Mouse (Mus musculus) mature B cell (primary cell): ENCODE results near the gene Pqbp1.

ENCODE experiments used
- in situ Hi-C: fragments of 300-500 bp; cut with MboI; formaldehyde crosslinking; loops from 2 replicates; pipeline ENCODE4 v1.14.3; 2019

Gene Pqbp1

GRCm38 (mm10) chrX:7879819-7880218 is 19.2 kb downstream of the Pqbp1 start:
- in situ Hi-C loops, result loop anchor here (25.0 kb wide), 1 partner anchor 257 kb away; the partner anchor contains the start of genes Rbm3 and Wdr13

- in situ Hi-C loops, result loop anchor here (25.0 kb wide), 1 partner anchor 259 kb away; the partner anchor contains the start of genes Rbm3 and Wdr13
Measured at GRCm38 (mm10) chrX:7878495-7878894, 20.6 kb downstream of the Pqbp1 start.

GRCm38 (mm10) chrX:7878007-7878419 is 21.1 kb downstream of the Pqbp1 start, which contains the start of gene Pim2:
TSS of gene Pim2 (plus strand) at chrX:7878262.
- in situ Hi-C loops, result loop anchor here (25.0 kb wide), 1 partner anchor 259 kb away; the partner anchor contains the start of genes Rbm3 and Wdr13

GRCm38 (mm10) chrX:7869826-7870225 is 29.2 kb downstream of the Pqbp1 start:
- in situ Hi-C loops, result no loop called here

DNA sequence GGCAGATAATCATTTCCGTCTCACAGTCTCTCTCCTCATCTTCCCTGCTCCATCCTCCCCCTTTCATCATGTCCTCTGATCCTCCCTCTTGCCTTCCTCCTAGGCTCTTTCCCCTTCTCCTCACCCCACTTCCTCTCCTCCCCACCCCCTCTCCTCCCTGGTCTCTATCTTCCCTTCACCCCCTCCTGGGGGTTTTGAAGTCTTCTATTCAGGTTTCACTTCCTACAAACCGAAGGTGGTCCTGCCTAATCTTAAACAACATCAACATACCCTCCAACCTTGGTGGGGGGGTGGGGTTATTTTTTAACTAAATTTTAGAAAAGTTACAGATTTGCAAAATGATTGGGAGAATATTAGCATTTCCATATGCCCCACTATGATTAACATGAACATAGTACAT is 30.6 kb downstream of the Pqbp1 start:
- in situ Hi-C loops, result no loop called here

GRCm38 (mm10) chrX:7867141-7867540 is 31.9 kb downstream of the Pqbp1 start:
- in situ Hi-C loops, result no loop called here

- in situ Hi-C loops, result no loop called here
Measured at GRCm38 (mm10) chrX:7865786-7866185, 33.3 kb downstream of the Pqbp1 start.

DNA sequence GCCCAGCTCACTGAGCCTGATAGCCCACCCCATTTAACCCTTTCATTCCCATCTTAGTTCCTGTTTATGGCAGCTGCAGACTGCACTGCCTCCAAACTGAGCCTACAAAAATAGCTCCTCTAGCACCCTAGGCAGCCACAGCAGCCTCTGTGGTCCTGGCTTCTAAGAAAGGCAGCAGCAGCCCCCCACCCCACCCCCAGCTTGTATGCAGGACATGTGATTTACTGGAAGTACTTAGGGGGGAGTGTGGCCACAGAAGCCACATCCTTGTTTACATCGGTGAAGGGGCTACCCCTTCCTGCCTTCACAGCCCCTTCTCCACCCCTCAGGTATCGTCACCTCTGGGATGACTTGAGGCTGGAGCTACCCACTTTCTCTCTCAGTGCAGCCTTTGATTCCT is 33.7 kb downstream of the Pqbp1 start:
- in situ Hi-C loops, result no loop called here

GRCm38 (mm10) chrX:7864551-7864950 is 34.5 kb downstream of the Pqbp1 start:
- in situ Hi-C loops, result no loop called here

GRCm38 (mm10) chrX:7863181-7863580 is 35.9 kb downstream of the Pqbp1 start:
- in situ Hi-C loops, result no loop called here

DNA sequence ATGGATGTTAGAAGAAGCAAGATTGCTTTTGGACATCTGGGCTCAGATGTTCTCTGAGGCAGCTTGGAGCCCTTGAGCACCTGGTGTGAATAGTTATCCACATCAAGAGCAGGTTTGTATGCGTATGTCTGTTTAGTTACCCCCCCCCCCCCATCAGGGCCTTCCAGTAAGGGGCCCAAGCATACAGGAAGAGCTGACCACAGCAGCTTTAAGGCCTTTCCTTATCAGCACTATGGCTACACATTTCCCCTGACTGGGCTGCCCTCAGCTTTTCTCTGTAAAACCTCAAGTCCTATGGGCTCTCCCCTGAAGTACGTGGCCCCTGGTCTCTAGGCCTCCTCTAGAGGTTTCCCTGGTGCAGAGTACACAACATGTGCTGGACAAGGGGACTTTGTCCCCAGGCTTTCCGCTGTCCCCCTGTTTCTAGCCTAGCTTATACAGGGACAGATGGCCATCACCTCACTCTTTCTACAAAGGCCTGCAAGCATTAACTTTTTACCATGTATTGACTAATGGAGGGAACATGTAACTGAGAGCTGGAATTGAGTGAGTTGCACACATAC is 39.8 kb downstream of the Pqbp1 start:
- in situ Hi-C loops, result no loop called here

DNA sequence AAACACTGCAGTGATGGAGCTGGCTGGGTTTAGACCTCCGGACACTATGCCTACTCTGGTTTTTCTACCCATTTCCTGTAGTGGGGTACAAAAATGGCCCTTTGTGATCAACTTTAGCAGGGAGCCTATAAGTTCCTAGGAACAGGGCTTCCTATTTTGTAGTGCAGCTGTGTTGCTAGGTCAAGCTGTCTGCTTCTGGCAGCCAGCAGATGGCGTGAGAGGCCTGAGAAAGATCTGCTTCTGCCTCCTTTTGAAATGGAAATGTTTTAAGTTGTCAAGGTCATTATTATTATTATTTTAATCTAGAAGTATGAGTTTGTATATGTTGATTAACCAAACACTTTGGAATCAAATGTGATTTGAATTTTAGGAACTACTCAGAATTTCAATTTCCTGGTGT is 44.5 kb downstream of the Pqbp1 start:
- in situ Hi-C loops, result no loop called here

GRCm38 (mm10) chrX:7847845-7848244 is 51.2 kb downstream of the Pqbp1 start:
- in situ Hi-C loops, result no loop called here
